Mouse (Mus musculus) neutrophil, adult 5-6 weeks (primary cell): Measurements from ENCODE around the gene Tomm34. TPM values are rescaled to one million over a fixed set of nuclear protein-coding genes. Genes with fewer than 3 reads are reported as not detected.

Experiments used
- ATAC-seq: fragments of 151-379, 151-347 bp; 2 replicates; pipeline ENCODE4 v1.8.0; 2017; ENCODE audit warnings: mild to moderate bottlenecking, moderate TSS enrichment; ENCODE audit not compliant: insufficient number of reproducible peaks, poor library complexity, low FRiP score, severe bottlenecking; ENCODE audit errors: extremely low read depth
- total RNA-seq: library from RNA; stranded (forward); fragments of 200-1000 nt; gene quantifications from 2 replicates; pipeline ENCODE4 v1.2.3, GENCODE M21; 2017

Gene Tomm34
- total RNA-seq = 63.2 and 77.7 TPM in 2 replicates

GRCm38 (mm10) chr2:164070765-164071436, at the start of gene Tomm34:
Gene Tomm34, minus strand, starts transcription at chr2:164071169.
- ATAC-seq = peak; percentile 62

- ATAC-seq = no peak
These were observed 48.5 kb upstream of the Tomm34 start for GRCm38 (mm10) chr2:164119503-164119902.

GRCm38 (mm10) chr2:164115531-164115930, 44.6 kb upstream of the Tomm34 start:
- no peak for ATAC-seq

- no peak for ATAC-seq
These were observed 43.1 kb upstream of the Tomm34 start for GRCm38 (mm10) chr2:164114051-164114450.

- ATAC-seq = no peak
These were observed 40.6 kb upstream of the Tomm34 start for GRCm38 (mm10) chr2:164111546-164111945.

GRCm38 (mm10) chr2:164108501-164108900, 37.5 kb upstream of the Tomm34 start:
- no peak for ATAC-seq

GRCm38 (mm10) chr2:164107125-164107874, 36.3 kb upstream of the Tomm34 start:
- no peak for ATAC-seq

GRCm38 (mm10) chr2:164106287-164107035, 35.5 kb upstream of the Tomm34 start:
- ATAC-seq = no peak

- ATAC-seq = peak; percentile 54
These were observed 32.5 kb upstream of the Tomm34 start for GRCm38 (mm10) chr2:164103501-164103900.

- ATAC-seq = no peak
These were observed 31.4 kb upstream of the Tomm34 start for GRCm38 (mm10) chr2:164102366-164102765.

GRCm38 (mm10) chr2:164101936-164102335, 31.0 kb upstream of the Tomm34 start:
- ATAC-seq = no peak

GRCm38 (mm10) chr2:164098603-164099250, 27.8 kb upstream of the Tomm34 start:
- ATAC-seq = no peak

- ATAC-seq = peak; percentile 44; the same call in 1 of the 2 replicates
These were observed 23.2 kb upstream of the Tomm34 start for GRCm38 (mm10) chr2:164094152-164094551.

GRCm38 (mm10) chr2:164089508-164089907, 18.5 kb upstream of the Tomm34 start:
- ATAC-seq = no peak

GRCm38 (mm10) chr2:164087416-164088017, 16.5 kb upstream of the Tomm34 start:
- ATAC-seq = no peak

GRCm38 (mm10) chr2:164084342-164084700, 13.4 kb upstream of the Tomm34 start:
- ATAC-seq = peak; percentile 28; the same call in 1 of the 2 replicates

- peak; percentile 81 for ATAC-seq
These were observed 12.8 kb upstream of the Tomm34 start for GRCm38 (mm10) chr2:164083609-164084341.

- no peak for ATAC-seq
These were observed 11.2 kb upstream of the Tomm34 start for GRCm38 (mm10) chr2:164082175-164082574.
